Mouse (Mus musculus): Measurements from ENCODE around the gene Mob4.
A peak's percentile ranks its signal among the peaks of the same experiment; 100 is the strongest.

Mob4 gene

GRCm38 (mm10) chr1:55182392-55182791, 51.4 kb downstream of the Mob4 start:
- no peak for DNase-seq (ENCODE audit: low read depth, low spot score)

DNA sequence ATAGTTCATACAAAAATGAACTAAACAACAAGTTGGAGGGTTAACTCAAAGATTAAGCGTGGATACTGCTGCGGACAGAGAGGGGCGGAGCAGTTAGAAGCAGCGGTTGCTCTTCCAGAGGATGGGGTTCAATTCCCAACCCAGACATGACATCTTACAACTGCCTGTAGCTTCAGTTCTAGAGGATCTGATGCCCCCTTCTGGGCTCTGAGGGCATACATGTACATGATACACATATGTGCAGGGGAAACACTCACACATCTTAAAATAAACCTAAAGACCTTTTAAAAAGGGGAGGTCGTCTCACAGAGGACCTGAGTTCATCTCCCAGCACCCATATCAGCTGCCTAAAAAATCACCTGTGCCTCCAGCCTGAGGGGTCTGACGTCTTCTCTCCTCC, 54.7 kb downstream of the Mob4 start:
- DNase-seq (ENCODE audit: low read depth, low spot score), result no peak

DNA sequence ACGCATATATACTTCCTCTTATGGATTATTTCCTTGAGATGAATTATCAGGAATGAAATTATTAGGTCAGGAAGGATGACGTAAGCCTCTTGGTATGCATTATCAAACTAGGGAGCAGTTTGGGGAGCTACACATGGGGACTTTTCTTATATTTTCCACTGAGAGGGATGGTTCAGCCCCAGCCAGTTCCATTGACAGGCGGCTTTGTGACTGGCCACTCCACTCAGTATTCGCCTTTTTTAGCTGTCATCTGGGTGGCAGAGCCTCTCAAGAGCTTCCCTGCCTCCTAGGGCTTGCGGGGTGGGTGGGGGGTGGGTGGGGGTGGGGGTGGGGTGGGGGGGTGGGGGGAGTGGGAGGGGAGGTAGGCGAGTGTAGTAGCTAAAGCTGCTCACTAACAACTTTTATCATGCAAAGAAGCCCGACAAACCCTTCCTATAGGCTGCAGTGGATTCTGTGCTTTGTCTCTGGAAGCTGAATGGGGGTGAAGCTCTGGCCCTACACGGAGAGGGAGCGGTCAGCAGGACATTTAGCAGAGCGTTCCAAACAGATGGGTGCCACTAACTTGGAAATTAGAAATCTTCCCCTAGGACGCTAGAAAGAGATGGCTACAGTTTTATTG, 55.7 kb downstream of the Mob4 start:
- DNase-seq (ENCODE audit: low read depth, low spot score), result no peak

- no peak for DNase-seq (ENCODE audit: low read depth, low spot score)
Measured at GRCm38 (mm10) chr1:55192015-55192414, 61.0 kb downstream of the Mob4 start.

DNA sequence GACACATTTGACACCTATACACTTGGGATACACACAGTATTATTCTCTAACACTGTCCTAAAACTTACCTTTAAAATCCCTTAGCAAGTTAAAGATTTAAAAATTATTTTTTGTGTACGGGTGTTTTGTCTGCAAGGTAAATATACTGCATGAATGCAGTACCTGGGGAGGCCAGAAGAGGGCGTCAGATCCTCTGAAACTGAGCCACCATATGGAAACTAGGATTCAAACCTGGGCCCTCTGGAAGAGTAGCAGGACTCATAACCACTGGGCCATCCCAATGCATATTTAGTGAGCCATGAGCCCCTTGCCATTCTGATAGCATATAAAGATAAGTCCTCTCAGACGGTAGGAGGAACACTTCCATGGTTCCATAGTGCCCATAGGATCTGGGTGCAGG, 61.8 kb downstream of the Mob4 start:
- DNase-seq (ENCODE audit: low read depth, low spot score), result peak; percentile 32

- DNase-seq (ENCODE audit: low read depth, low spot score), result peak; percentile 66
Measured at GRCm38 (mm10) chr1:55193316-55193715, 62.3 kb downstream of the Mob4 start.

- DNase-seq (ENCODE audit: low read depth, low spot score), result no peak
Measured at GRCm38 (mm10) chr1:55194064-55194915, 63.3 kb downstream of the Mob4 start.

- no peak for DNase-seq (ENCODE audit: low read depth, low spot score)
Measured at GRCm38 (mm10) chr1:55195021-55195420, 64.0 kb downstream of the Mob4 start.

GRCm38 (mm10) chr1:55196327-55197003, 65.4 kb downstream of the Mob4 start:
- peak; percentile 19 for DNase-seq (ENCODE audit: low read depth, low spot score)

- no peak for DNase-seq (ENCODE audit: low read depth, low spot score)
Measured at GRCm38 (mm10) chr1:55198719-55199118, 67.7 kb downstream of the Mob4 start.

DNA sequence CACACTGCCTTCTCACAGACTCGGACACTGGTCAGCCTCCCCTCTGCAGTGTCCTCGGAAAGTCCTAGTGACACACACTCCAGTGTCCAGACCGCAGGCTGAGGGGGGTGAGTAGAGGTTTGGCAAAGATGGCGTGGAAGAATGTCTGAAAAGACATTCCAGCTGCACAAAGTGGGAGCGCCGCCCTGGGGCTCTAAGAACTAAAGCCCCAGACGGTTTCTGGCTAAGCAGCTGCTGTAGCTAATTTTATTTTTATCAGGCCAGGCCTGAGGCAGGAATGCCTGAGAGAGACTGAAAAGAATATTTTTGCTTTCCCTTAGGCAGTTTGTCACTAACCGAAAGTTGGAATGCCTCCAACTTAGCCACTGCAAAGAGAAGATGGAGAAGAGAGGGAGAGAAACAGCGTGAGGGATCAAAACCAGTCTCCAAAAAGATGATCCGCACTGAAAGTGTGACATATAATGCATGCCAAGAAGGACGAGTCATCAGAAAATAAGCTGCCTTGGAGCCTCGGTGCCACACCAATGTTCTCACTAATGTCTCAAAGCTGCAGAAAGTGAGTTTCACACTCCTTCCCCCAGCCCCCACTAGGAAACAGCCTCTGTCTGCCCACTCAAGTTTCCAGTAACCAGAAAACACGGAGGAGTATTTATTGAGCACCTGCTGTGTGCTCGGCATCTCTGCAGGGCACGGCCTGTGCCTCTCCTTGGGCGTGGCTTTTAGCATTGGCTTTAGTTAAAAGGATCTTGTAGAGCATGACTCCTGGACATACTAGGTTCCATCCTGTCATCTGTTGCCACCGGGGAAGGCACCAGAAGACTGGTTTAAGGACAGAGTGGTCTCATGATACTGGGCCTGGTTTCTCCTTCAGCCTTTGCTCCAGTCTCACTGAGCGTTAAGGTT, 71.1 kb downstream of the Mob4 start:
- no peak for DNase-seq (ENCODE audit: low read depth, low spot score)

Data from mesoderm, embryonic 11.5 days (tissue).